Mouse (Mus musculus): ENCODE measurements around the gene Glis3. TPM values are rescaled to one million over a fixed set of nuclear protein-coding genes. Genes with fewer than 3 reads are reported as not detected.

The Glis3 gene
- total and polyA plus RNA-seq, 3 experiments = not detected

- DNase-seq (ENCODE audit: low read depth, low spot score) = no peak
- Histone ChIP-seq H3K9me3 (replicated peaks; ENCODE audit: insufficient read depth, low read length) (no peaks in the 10 kb centered on the region), H3K9ac (ENCODE audit: control insufficient read depth, low read depth, low read length, poor library complexity, severe bottlenecking) (no peak overlapping the region), H3K4me1 (ENCODE audit: control insufficient read depth in 1 of 2, insufficient read depth in 2 of 2, low read length in 2 of 2) (no peaks in the 10 kb centered on the region), H3K27me3 (ENCODE audit: control insufficient read depth in 1 of 2, insufficient read depth in 2 of 2, low read length in 2 of 2) (no peaks in the 10 kb centered on the region), H3K36me3 (ENCODE audit: control insufficient read depth in 1 of 2, insufficient read depth in 2 of 2, low read length in 2 of 2) (no peaks in the 10 kb centered on the region), H3K27ac (ENCODE audit: control insufficient read depth, low read depth, low read length) (no peak overlapping the region), H3K79me2 (ENCODE audit: control insufficient read depth, insufficient read depth, low read length, poor library complexity) (no peaks in the 10 kb centered on the region), H3K4me3 (ENCODE audit: control insufficient read depth in 1 of 2, insufficient read depth in 1 of 2, low read depth in 2 of 2, low read length in 2 of 2) (no peak overlapping the region)
- TF ChIP-seq MYB (IDR thresholded peaks at IDR 0.05; ENCODE audit: low read depth, low read length) (no peak), JUND (IDR thresholded peaks at IDR 0.05; ENCODE audit: low read depth, low read length) (no peak), POLR2AphosphoS5 (IDR thresholded peaks at IDR 0.05; ENCODE audit: borderline replicate concordance, low read depth, low read length) (no peak), POLR2AphosphoS2 (IDR thresholded peaks at IDR 0.05; ENCODE audit: low read length) (no peak), RAD21 (IDR thresholded peaks at IDR 0.05; ENCODE audit: low read depth, low read length) (no peak), MAFK (IDR thresholded peaks at IDR 0.05; ENCODE audit: borderline replicate concordance, low read depth, low read length) (no peak), ZNF384 (IDR thresholded peaks at IDR 0.05; ENCODE audit: low read depth, low read length) (no peak)
Observed at GRCm38 (mm10) chr19:28561697-28562002, 118.2 kb downstream of the Glis3 start.

- Histone ChIP-seq H3K27ac (ENCODE audit: control insufficient read depth, low read depth, low read length) (no peak overlapping the region), H3K9me3 (replicated peaks; ENCODE audit: insufficient read depth, low read length) (no peaks in the 10 kb centered on the region), H3K27me3 (ENCODE audit: control insufficient read depth in 1 of 2, insufficient read depth in 2 of 2, low read length in 2 of 2) (no peaks in the 10 kb centered on the region), H3K36me3 (ENCODE audit: control insufficient read depth in 1 of 2, insufficient read depth in 2 of 2, low read length in 2 of 2) (no peaks in the 10 kb centered on the region), H3K4me1 (ENCODE audit: control insufficient read depth in 1 of 2, insufficient read depth in 2 of 2, low read length in 2 of 2) (no peaks in the 10 kb centered on the region), H3K79me2 (ENCODE audit: control insufficient read depth, insufficient read depth, low read length, poor library complexity) (no peaks in the 10 kb centered on the region), H3K9ac (ENCODE audit: control insufficient read depth, low read depth, low read length, poor library complexity, severe bottlenecking) (no peak overlapping the region), H3K4me3 (ENCODE audit: control insufficient read depth in 1 of 2, insufficient read depth in 1 of 2, low read depth in 2 of 2, low read length in 2 of 2) (no peak overlapping the region)
- TF ChIP-seq EP300 (IDR thresholded peaks at IDR 0.05; ENCODE audit: low read depth in 1 of 2, low read length in 2 of 2) (no peak), SIN3A (IDR thresholded peaks at IDR 0.05; ENCODE audit: low read length) (no peak), SMC3 (IDR thresholded peaks at IDR 0.05; ENCODE audit: low read depth, low read length) (no peak), UBTF (IDR thresholded peaks at IDR 0.05; ENCODE audit: borderline replicate concordance, insufficient read depth, low read depth, low read length) (no peak), MYC (IDR thresholded peaks at IDR 0.05; ENCODE audit: low read depth, low read length) (no peak), NRF1 (IDR thresholded peaks at IDR 0.05; ENCODE audit: insufficient read depth, low read depth, low read length, poor library complexity, severe bottlenecking) (no peak)
- DNase-seq (ENCODE audit: low read depth, low spot score) = no peak
Observed at GRCm38 (mm10) chr19:28560801-28561696, 118.8 kb downstream of the Glis3 start.

- Histone ChIP-seq H3K4me3 (ENCODE audit: control insufficient read depth in 1 of 2, insufficient read depth in 1 of 2, low read depth in 2 of 2, low read length in 2 of 2) (no peak overlapping the region), H3K9me3 (replicated peaks; ENCODE audit: insufficient read depth, low read length) (no peaks in the 10 kb centered on the region), H3K27me3 (ENCODE audit: control insufficient read depth in 1 of 2, insufficient read depth in 2 of 2, low read length in 2 of 2) (no peaks in the 10 kb centered on the region), H3K36me3 (ENCODE audit: control insufficient read depth in 1 of 2, insufficient read depth in 2 of 2, low read length in 2 of 2) (no peaks in the 10 kb centered on the region), H3K9ac (ENCODE audit: control insufficient read depth, low read depth, low read length, poor library complexity, severe bottlenecking) (no peak overlapping the region), H3K79me2 (ENCODE audit: control insufficient read depth, insufficient read depth, low read length, poor library complexity) (no peaks in the 10 kb centered on the region), H3K4me1 (ENCODE audit: control insufficient read depth in 1 of 2, insufficient read depth in 2 of 2, low read length in 2 of 2) (no peaks in the 10 kb centered on the region), H3K27ac (ENCODE audit: control insufficient read depth, low read depth, low read length) (no peak overlapping the region)
- no peak for TF ChIP-seq HCFC1 (IDR thresholded peaks at IDR 0.05; ENCODE audit: low read depth, low read length)
- no peak for TF ChIP-seq POLR2AphosphoS2 (IDR thresholded peaks at IDR 0.05; ENCODE audit: low read length)
- TF ChIP-seq EP300 (IDR thresholded peaks at IDR 0.05; ENCODE audit: low read depth in 1 of 2, low read length in 2 of 2) = no peak
- no peak for TF ChIP-seq BHLHE40 (IDR thresholded peaks at IDR 0.05; ENCODE audit: borderline replicate concordance, low read depth, low read length)
- TF ChIP-seq POLR2A (IDR thresholded peaks at IDR 0.05; ENCODE audit: control insufficient read depth in 1 of 2, insufficient read depth in 1 of 2, low read depth in 1 of 2, low read length in 2 of 2, poor library complexity in 1 of 2) = no peak
- TF ChIP-seq MYB (IDR thresholded peaks at IDR 0.05; ENCODE audit: low read depth, low read length) = no peak
- no peak for TF ChIP-seq RCOR1 (IDR thresholded peaks at IDR 0.05; ENCODE audit: low read depth, low read length)
- no peak for TF ChIP-seq TCF12 (IDR thresholded peaks at IDR 0.05; ENCODE audit: low read depth, low read length)
- no peak for TF ChIP-seq RAD21 (IDR thresholded peaks at IDR 0.05; ENCODE audit: low read depth, low read length)
- no peak for TF ChIP-seq ZKSCAN1 (IDR thresholded peaks at IDR 0.05; ENCODE audit: low read depth, low read length)
- no peak for TF ChIP-seq MAZ (IDR thresholded peaks at IDR 0.05; ENCODE audit: low read depth, low read length)
- TF ChIP-seq TAL1 (IDR thresholded peaks at IDR 0.05; ENCODE audit: low read length) = no peak
- TF ChIP-seq ZNF384 (IDR thresholded peaks at IDR 0.05; ENCODE audit: low read depth, low read length) = no peak
- no peak for TF ChIP-seq ELF1 (IDR thresholded peaks at IDR 0.05; ENCODE audit: low read depth, low read length)
- TF ChIP-seq SIN3A (IDR thresholded peaks at IDR 0.05; ENCODE audit: low read length) = no peak
- TF ChIP-seq ZC3H11A (IDR thresholded peaks at IDR 0.05; ENCODE audit: low read depth, low read length) = no peak
- no peak for DNase-seq (ENCODE audit: low read depth, low spot score)
Observed at GRCm38 (mm10) chr19:28559836-28560235, 120.0 kb downstream of the Glis3 start.

Measured in MEL (cell line).